Mouse (Mus musculus): ENCODE results near the gene Focad. TPM values are rescaled to one million over a fixed set of nuclear protein-coding genes. Genes with fewer than 3 reads are reported as not detected.

Gene Focad
- polyA plus RNA-seq, 1 experiment = 0.29 TPM

DNA sequence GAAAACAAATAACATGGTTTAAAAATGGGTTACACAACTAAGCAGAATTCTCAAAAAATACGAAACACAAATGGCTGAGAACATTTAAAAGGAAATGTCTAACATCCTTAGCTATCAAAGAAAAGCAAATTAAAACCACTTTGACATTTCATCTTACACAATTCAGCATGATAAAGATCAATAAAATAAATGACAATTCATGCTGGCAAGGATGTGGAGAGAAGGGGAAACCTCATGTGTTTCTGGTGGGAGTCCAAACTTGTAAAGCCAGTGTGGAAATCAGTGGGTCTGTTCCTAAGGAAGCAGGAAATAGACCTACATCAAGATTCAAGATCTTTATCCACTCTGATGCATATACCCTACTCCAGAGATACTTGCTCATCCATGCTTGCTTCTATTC lies 363.7 kb downstream of the Focad start:
- TF ChIP-seq GATA1 (IDR thresholded peaks at IDR 0.05; ENCODE audit: low read length) (no peak), TAL1 (IDR thresholded peaks at IDR 0.05; ENCODE audit: low read length) (no peak)
- Histone ChIP-seq H3K4me3 (replicated peaks) (no peak overlapping the region), H3K9me3 (ENCODE audit: control insufficient read depth, low read length) (no peaks in the 10 kb centered on the region), H3K4me1 (ENCODE audit: control insufficient read depth) (no peaks in the 10 kb centered on the region), H3K27me3 (ENCODE audit: control insufficient read depth) (no peaks in the 10 kb centered on the region), H3K36me3 (ENCODE audit: control insufficient read depth) (no peaks in the 10 kb centered on the region)

DNA sequence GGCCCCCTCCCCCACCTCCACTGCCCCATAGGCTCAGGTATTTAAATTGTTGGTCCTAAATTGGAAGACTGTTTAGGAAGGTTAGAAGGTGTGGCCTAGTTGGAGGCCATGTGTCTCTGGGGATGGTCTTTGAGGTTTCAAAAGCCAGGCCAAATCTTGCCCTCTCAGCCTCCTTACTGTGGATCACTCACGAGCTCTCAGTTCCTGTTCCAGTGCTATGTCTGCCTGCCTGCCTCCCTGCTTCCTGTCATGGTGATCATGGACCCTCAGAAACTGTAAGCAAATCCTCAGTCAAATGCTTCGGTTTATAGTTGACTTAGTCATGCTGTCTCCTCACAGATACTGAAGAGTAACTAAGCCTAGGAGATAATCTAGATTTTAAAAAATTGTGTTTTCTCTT lies 364.2 kb downstream of the Focad start:
- Histone ChIP-seq H3K27me3 (ENCODE audit: control insufficient read depth) (no peaks in the 10 kb centered on the region), H3K4me3 (replicated peaks) (no peak overlapping the region), H3K36me3 (ENCODE audit: control insufficient read depth) (no peaks in the 10 kb centered on the region), H3K9me3 (ENCODE audit: control insufficient read depth, low read length) (no peaks in the 10 kb centered on the region), H3K4me1 (ENCODE audit: control insufficient read depth) (no peaks in the 10 kb centered on the region)
- TF ChIP-seq TAL1 (IDR thresholded peaks at IDR 0.05; ENCODE audit: low read length) = no peak
- TF ChIP-seq GATA1 (IDR thresholded peaks at IDR 0.05; ENCODE audit: low read length) = no peak

Other genes with a start within 250 kb of the Focad start
- 4.6 and 7.8 TPM in 2 replicates for gene Mllt3, start 61.3 kb upstream of the Focad start, polyA plus RNA-seq (2012)